Mouse (Mus musculus) myocyte (in vitro differentiated cells): ENCODE data around the gene Gata2. TPM values are rescaled to one million over a fixed set of nuclear protein-coding genes. Genes with fewer than 3 reads are reported as not detected.
A peak's percentile ranks its signal among the peaks of the same experiment; 100 is the strongest.

Source experiments
- H3K27me3 ChIP-seq: one replicate; pipeline ENCODE4 v1.6.1; 2011; ENCODE audit not compliant: control insufficient read depth, insufficient read depth, insufficient read length
- H3K36me3 ChIP-seq: one replicate; pipeline ENCODE4 v1.6.1; 2011; ENCODE audit not compliant: control insufficient read depth, insufficient read depth
- H3K4me2 ChIP-seq: one replicate; pipeline ENCODE4 v1.6.1; 2011; ENCODE audit warnings: low read depth, control low read depth
- H3K4me3 ChIP-seq: one replicate; pipeline ENCODE4 v1.5.1; 2011; ENCODE audit warnings: mild to moderate bottlenecking, control low read depth, moderate library complexity
- H3K79me2 ChIP-seq: one replicate; pipeline ENCODE4 v1.6.1; 2011; ENCODE audit not compliant: control insufficient read depth, insufficient read depth
- H3ac ChIP-seq: one replicate; pipeline ENCODE4 v1.6.1; 2011; ENCODE audit not compliant: control insufficient read depth, insufficient read length
- CEBPB ChIP-seq: IDR thresholded peaks from 2 replicates; pipeline ENCODE4 v1.6.1; 2011; ENCODE audit warnings: mild to moderate bottlenecking, moderate library complexity; ENCODE audit not compliant: poor library complexity, insufficient read depth, severe bottlenecking
- E2F4 ChIP-seq: IDR thresholded peaks from one replicate; pipeline ENCODE4 v1.6.1; 2011; ENCODE audit warnings: mild to moderate bottlenecking, control low read depth, moderate library complexity; ENCODE audit not compliant: insufficient read depth
- MAX ChIP-seq: IDR thresholded peaks from one replicate; pipeline ENCODE4 v1.6.1; 2011; ENCODE audit warnings: low read depth, mild to moderate bottlenecking, control low read depth
- MYOD1 ChIP-seq, 3 experiments: IDR thresholded peaks; one replicate each; pipeline ENCODE4 v1.6.1; 2011; ENCODE audit warnings: control low read depth in 2 of 3, low read depth in 2 of 3, mild to moderate bottlenecking in 2 of 3, moderate library complexity in 1 of 3; ENCODE audit not compliant: insufficient read length in 2 of 3, control insufficient read depth in 1 of 3
- MYOG ChIP-seq, 3 experiments: IDR thresholded peaks; one replicate each; pipeline ENCODE4 v1.6.1; 2011; ENCODE audit warnings: control low read depth in 2 of 3, low read depth in 2 of 3, mild to moderate bottlenecking in 2 of 3; ENCODE audit not compliant: insufficient read length in 2 of 3, control insufficient read depth in 1 of 3, insufficient read depth in 1 of 3
- POLR2A ChIP-seq: IDR thresholded peaks from one replicate; pipeline ENCODE4 v1.6.1; 2011; ENCODE audit warnings: low read depth, mild to moderate bottlenecking, control low read depth, moderate library complexity; ENCODE audit not compliant: insufficient read length
- POLR2AphosphoS2 ChIP-seq: IDR thresholded peaks from one replicate; pipeline ENCODE4 v1.6.1; 2011; ENCODE audit warnings: low read depth, control low read depth; ENCODE audit not compliant: insufficient read length
- REST ChIP-seq: IDR thresholded peaks from one replicate; pipeline ENCODE4 v1.6.1; 2011; ENCODE audit warnings: mild to moderate bottlenecking, control low read depth, moderate library complexity; ENCODE audit not compliant: insufficient read depth, insufficient read length
- SRF ChIP-seq: IDR thresholded peaks from one replicate; pipeline ENCODE4 v1.6.1; 2011; ENCODE audit warnings: low read depth; ENCODE audit not compliant: control insufficient read depth, insufficient read length
- TCF12 ChIP-seq: IDR thresholded peaks from one replicate; pipeline ENCODE4 v1.6.1; 2011; ENCODE audit warnings: mild to moderate bottlenecking, control low read depth; ENCODE audit not compliant: poor library complexity, insufficient read depth, severe bottlenecking
- TCF3 ChIP-seq: IDR thresholded peaks from one replicate; pipeline ENCODE4 v1.6.1; 2011; ENCODE audit warnings: low read depth, control low read depth; ENCODE audit not compliant: insufficient read length
- USF1 ChIP-seq: IDR thresholded peaks from one replicate; pipeline ENCODE4 v1.6.1; 2011; ENCODE audit warnings: low read depth, mild to moderate bottlenecking, control low read depth, moderate library complexity
- polyA plus RNA-seq: library from polyadenylated mRNA; unstranded; fragments of >200 nt; fragmentation: generic; extraction: Trizol; gene quantifications from one replicate; pipeline ENCODE4 v1.2.1, GENCODE M21; 2012; ENCODE audit warnings: missing spikeins

The Gata2 gene
- polyA plus RNA-seq, 1 experiment = 19.3 TPM

GRCm38 (mm10) chr6:88199718-88200692, 6.3 kb downstream of the Gata2 start:
- Histone ChIP-seq H3K27me3 (no peaks in the 10 kb centered on the region), H3ac (peak overlapping the region; percentile 67), H3K4me2 (peak overlapping the region; percentile 98), H3K4me3 (peak overlapping the region; percentile 90), H3K79me2 (peaks cover 15% of the 10 kb centered on the region), H3K36me3 (no peaks in the 10 kb centered on the region)
- TF ChIP-seq MYOG (IDR thresholded peaks at IDR 0.05; ENCODE audit: control insufficient read depth in 1 of 3, insufficient read depth in 1 of 3, insufficient read length in 2 of 3, low read depth in 2 of 3) (peak in 1 of 3 experiments; percentile 2), TCF12 (no peak), MAX (no peak), POLR2A (no peak), MYOD1 (IDR thresholded peaks at IDR 0.05; ENCODE audit: control insufficient read depth in 1 of 3, insufficient read length in 2 of 3, low read depth in 2 of 3) (peak in 1 of 3 experiments; percentile 33), TCF3 (no peak), CEBPB (no peak)

- H3K4me3 ChIP-seq = peak overlapping the region; percentile 90
- no peak overlapping the region for H3ac ChIP-seq
- no peak overlapping the region for H3K4me2 ChIP-seq
- no peak for TF ChIP-seq MYOD1 (IDR thresholded peaks at IDR 0.05; ENCODE audit: control insufficient read depth in 1 of 3, insufficient read length in 2 of 3, low read depth in 2 of 3)
- no peak for TF ChIP-seq POLR2A
- TF ChIP-seq E2F4 = no peak
- TF ChIP-seq TCF3 = no peak
- no peak for TF ChIP-seq REST
- no peak for TF ChIP-seq SRF
- no peak for TF ChIP-seq MAX
- no peak for TF ChIP-seq MYOG (IDR thresholded peaks at IDR 0.05; ENCODE audit: control insufficient read depth in 1 of 3, insufficient read depth in 1 of 3, insufficient read length in 2 of 3, low read depth in 2 of 3)
- H3K79me2 ChIP-seq = peaks cover 15% of the 10 kb centered on the region
- no peaks in the 10 kb centered on the region for H3K27me3 ChIP-seq
- no peaks in the 10 kb centered on the region for H3K36me3 ChIP-seq
Observed at GRCm38 (mm10) chr6:88200693-88201609, 7.3 kb downstream of the Gata2 start.

- no peaks in the 10 kb centered on the region for H3K27me3 ChIP-seq
- TF ChIP-seq REST (no peak), MYOD1 (IDR thresholded peaks at IDR 0.05; ENCODE audit: control insufficient read depth in 1 of 3, insufficient read length in 2 of 3, low read depth in 2 of 3) (no peak), MAX (no peak), POLR2A (no peak), MYOG (IDR thresholded peaks at IDR 0.05; ENCODE audit: control insufficient read depth in 1 of 3, insufficient read depth in 1 of 3, insufficient read length in 2 of 3, low read depth in 2 of 3) (no peak), E2F4 (no peak), USF1 (no peak), POLR2AphosphoS2 (no peak), TCF12 (no peak), TCF3 (no peak), SRF (no peak), CEBPB (no peak)
- peak overlapping the region; percentile 4 for H3K4me3 ChIP-seq
- H3ac ChIP-seq = no peak overlapping the region
- H3K79me2 ChIP-seq = peaks cover 15% of the 10 kb centered on the region
- H3K36me3 ChIP-seq = no peaks in the 10 kb centered on the region
- H3K4me2 ChIP-seq = peak overlapping the region; percentile 66
Observed at GRCm38 (mm10) chr6:88201926-88202700, 8.4 kb downstream of the Gata2 start.

GRCm38 (mm10) chr6:88202921-88203690, 9.4 kb downstream of the Gata2 start:
- no peaks in the 10 kb centered on the region for H3K27me3 ChIP-seq
- TF ChIP-seq E2F4 = no peak
- TF ChIP-seq USF1 = no peak
- H3K4me3 ChIP-seq = peak overlapping the region; percentile 4

More at GRCm38 (mm10) chr6:88202921-88203690, 9.4 kb downstream of the Gata2 start:
- H3ac ChIP-seq = no peak overlapping the region
- peaks cover 15% of the 10 kb centered on the region for H3K79me2 ChIP-seq
- no peaks in the 10 kb centered on the region for H3K36me3 ChIP-seq
- H3K4me2 ChIP-seq = peak overlapping the region; percentile 66
